Mouse (Mus musculus) urinary bladder, postnatal 36 days (tissue): ENCODE data around the gene Ctrc.

Source experiments
- DNase-seq, 2 experiments: peaks; one replicate each; pipeline ENCODE4 v3.0.0; 2022; ENCODE audit warnings: low spot score in 2 of 2, mixed read lengths in 1 of 2

The Ctrc gene

GRCm38 (mm10) chr4:141866933-141867490 lies 20.9 kb upstream of the Ctrc start:
- DNase-seq, result no peak

GRCm38 (mm10) chr4:141865600-141865999 lies 19.4 kb upstream of the Ctrc start:
- DNase-seq, result no peak

DNA sequence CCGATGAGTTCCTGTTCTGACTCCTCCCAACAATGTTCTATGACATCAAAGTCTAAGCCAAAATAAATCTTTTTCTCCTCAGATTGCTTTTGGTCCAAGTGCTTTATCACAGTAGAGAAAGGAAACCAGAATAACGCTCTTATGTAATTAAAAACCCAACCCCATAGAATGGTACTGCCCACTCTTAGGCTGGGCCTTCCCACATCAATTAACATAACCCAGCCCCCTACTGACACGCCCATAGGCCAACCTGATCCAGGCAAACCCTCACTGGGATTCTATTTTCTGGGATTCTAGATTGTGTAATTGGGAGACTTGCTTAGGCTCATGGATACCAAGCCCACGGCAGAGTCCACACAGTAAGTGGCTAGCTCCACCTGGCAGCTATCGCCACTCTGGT lies 18.8 kb upstream of the Ctrc start:
- no peak for DNase-seq

DNA sequence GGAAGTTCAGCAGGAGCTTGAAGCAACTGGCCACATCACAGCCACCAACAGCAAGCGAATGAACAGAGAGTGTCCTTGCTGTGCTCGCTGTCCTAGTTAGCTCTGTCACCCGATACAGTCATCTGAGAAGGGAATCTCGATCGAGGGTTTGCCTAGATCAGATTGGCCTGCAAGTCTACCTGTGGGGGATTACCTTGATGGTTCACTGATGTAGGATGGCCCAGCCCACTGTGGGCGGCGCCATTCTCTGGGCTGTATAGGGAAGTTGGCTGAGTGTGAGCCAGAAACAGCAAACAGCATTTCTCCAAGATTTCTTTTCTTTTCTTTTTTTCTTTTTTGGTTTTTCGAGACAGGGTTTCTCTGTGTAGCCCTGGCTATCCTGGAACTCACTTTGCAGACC lies 18.3 kb upstream of the Ctrc start:
- no peak for DNase-seq

DNA sequence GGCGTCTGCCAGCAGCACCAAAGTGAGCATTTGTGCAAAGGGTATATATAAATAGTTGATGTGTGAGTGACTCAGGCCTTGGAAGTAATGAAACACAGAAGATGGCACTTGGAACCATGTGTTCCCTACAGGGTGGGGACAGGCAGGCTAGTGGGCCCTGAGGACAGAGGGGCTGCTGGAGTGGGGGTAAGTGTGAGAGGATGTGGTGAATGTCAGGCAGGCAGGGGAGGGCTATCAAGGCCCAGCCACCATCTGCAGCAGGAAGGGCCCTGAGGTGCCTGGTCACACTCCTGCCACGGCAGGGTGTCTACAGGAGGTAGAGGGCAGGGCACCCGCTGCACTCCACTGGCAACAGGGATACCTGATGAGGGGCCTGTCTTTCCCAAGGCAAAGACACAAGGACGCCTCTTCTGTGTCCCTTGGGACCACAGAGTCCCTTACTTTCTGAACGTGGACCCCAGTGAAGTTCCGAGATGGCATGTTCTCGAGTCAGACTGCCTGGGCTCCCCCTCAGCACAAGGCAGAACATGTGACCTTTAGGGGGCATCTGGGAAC lies 17.6 kb upstream of the Ctrc start:
- DNase-seq, result no peak

- no peak for DNase-seq
Observed at GRCm38 (mm10) chr4:141862867-141863266, 16.7 kb upstream of the Ctrc start.

GRCm38 (mm10) chr4:141861591-141862295 lies 15.6 kb upstream of the Ctrc start:
- no peak for DNase-seq

GRCm38 (mm10) chr4:141860246-141860841 lies 14.2 kb upstream of the Ctrc start:
- DNase-seq, result no peak

- DNase-seq, result no peak
Observed at GRCm38 (mm10) chr4:141859351-141859750, 13.2 kb upstream of the Ctrc start.

- peak in 1 of 2 experiments; percentile 46 for DNase-seq
Observed at GRCm38 (mm10) chr4:141858501-141858900, 12.3 kb upstream of the Ctrc start.

GRCm38 (mm10) chr4:141857422-141857930 lies 11.3 kb upstream of the Ctrc start:
- peak; percentile 76 to 82 for DNase-seq

- DNase-seq, result peak in 1 of 2 experiments; percentile 46
Observed at GRCm38 (mm10) chr4:141853437-141853836, 7.3 kb upstream of the Ctrc start.

- DNase-seq, result no peak
Observed at GRCm38 (mm10) chr4:141834536-141835095, 11.5 kb downstream of the Ctrc start.

DNA sequence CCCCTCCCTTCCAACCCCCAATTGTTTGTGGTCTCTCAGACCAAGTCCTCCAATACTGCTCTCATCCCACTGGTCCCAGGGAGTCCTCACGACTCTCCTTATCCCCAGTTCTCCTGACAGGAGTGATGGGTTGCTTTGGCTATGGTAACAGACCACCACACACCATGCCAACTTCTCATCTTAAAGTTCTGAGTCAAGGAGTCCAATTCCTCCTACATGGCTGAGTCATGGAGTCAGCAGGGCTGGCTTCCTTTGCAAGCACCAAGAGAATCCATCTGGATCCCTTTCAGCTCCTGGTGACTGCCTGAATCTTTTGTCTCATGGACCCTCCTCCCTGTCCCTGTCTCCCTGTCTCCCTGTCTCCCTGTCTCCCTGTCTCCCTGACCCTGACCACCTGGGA lies 12.2 kb downstream of the Ctrc start:
- no peak for DNase-seq

DNA sequence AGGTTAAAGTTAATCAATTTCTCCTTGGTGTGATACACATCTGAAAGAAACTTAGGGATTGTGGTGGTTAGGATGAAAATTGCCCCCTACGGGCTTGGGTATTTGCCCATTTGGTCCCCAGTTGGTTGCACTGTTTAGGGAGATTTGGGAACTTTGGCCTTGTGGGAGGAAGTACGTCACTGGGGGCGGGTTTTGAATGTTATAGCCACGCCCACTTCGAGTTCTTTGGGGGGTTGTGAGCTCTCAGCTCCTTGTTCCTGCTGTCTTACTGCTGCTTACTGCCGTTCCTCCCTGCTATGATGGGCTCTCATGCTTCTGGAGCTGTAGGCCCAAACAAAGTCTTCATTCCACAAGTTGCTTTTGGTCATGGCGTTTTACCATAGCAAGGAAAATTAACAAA lies 14.8 kb downstream of the Ctrc start:
- DNase-seq, result no peak

DNA sequence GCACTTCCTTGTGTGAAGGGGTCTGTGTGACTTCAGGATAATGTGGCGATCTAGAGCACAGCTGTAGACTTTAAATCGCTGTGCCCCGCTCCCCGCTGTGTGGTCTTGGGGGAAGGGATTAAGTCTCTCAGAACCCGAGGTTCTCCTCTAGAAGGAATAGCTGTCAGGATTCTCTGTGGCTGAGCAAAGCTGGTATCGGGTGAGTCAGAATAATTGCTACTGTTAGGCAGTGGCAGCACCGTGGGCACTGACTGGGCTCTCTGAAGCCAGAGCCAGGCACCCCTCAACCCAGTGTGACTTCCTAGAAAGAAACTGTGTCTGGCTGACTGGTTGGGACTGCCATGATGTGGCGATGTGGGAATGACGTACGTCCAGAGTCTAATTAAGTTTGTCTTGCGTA lies 15.8 kb downstream of the Ctrc start:
- no peak for DNase-seq

DNA sequence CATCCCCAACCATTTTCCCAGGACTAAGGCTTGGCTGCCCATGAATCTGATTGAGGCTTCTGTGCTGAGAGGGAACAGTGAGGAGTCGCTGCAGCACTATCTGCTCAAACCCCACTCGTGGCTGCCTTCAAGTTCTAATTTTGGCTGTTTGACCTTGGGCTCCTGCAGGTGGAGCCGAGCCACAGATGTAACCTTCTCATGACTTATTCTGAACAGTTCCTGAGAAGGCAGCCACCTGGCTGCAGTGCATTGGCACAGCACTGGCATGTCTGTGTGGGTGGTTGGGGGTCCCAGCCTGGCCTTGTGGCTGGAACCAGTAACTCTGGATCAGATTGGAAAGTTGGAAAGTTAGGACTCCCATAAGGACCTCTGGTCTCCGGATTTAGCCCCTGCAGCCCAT lies 18.0 kb downstream of the Ctrc start:
- DNase-seq, result no peak

- no peak for DNase-seq
Observed at GRCm38 (mm10) chr4:141827401-141827800, 18.8 kb downstream of the Ctrc start.

DNA sequence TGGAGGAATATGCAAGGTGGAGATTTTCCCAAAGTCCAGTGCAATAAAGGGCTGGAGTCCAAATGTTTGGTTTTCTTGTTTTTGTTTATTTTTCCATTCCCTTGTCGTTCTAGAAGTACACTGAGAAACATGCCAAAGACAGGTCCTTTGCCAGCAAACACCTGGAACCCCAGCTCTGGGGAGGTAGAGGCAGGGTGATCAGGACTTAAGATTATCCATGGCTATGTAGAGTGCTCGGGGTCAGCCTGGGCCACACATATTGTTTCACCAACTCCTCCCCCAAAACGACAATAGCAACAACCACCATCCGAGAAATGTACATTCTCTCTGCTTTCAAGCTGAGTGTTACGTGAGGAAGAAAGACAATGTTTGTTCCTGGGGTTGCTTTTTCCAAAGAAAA lies 20.1 kb downstream of the Ctrc start, which contains the start of gene Cela2a:
Cela2a (minus strand) TSS at position 101 of the 400 bp plus-strand sequence.
- DNase-seq, result no peak

DNA sequence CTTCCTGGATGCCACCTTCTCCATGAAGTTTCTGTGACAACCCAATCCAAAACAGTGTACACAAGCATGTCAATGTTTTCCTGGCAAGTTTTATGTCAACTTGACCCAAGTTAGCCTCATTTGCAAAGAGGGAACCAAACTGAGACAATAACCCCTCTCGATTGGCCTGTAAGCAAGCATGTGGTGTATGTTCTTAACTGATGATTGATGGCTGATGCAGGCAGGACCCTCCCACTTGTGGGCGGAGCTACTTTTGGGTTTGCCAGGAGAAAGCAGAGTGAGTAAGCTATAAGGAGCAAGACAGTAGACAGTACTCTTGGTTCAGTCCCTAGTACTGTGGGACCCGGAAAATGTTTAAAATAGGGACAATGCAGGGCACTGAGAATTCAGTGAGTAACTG lies 23.2 kb downstream of the Ctrc start:
- no peak for DNase-seq

DNA sequence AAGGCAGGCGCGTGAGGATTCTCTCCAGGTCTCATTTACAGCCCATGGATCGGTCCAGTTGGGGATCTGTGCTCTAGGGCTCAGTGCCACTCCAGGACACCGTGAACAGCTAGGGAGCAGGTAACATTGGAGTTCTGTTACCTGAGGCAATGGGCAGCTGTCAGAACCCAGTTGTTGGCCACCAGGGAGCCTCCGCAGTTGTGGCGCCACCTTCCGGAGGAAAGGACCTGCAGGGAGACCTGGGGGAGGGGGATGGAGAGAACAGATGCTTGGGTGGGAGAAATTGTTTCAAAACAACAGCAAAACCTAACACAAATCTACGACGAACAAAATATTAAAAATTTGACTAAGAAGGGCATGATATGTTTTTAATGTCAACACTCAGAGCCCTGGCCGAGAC lies 24.1 kb downstream of the Ctrc start:
- DNase-seq, result no peak

DNA sequence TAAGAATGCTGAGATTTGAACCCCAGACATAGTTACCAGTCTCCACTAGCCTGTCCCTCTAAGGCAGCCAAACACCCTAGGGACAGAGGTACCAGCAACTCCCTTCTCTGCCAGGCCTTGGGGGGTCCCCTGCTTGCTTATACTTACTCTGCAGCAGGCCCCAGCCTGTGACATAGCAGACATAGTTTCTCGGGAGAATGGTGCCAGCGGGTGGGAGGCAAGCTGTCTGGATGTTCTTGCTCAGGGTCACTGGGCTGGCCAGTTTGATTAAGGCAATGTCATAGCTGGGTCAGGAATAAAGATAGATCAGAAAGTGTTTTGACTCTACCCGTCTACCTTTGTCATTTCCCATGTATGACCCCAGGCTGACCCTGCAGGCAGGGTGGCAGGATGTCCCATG lies 25.0 kb downstream of the Ctrc start:
- no peak for DNase-seq
